Mouse (Mus musculus): ENCODE data around the gene Cabcoco1.

GRCm38 (mm10) chr10:68528958-68529357 lies 12.7 kb downstream of the Cabcoco1 start:
- TF ChIP-seq CTCF (IDR thresholded peaks at IDR 0.05; ENCODE audit: low read depth, low read length), result no peak
- TF ChIP-seq POLR2A (IDR thresholded peaks at IDR 0.05; ENCODE audit: borderline replicate concordance, low read depth, low read length), result no peak
